Mouse (Mus musculus): ENCODE data around the gene St6galnac4. TPM values are rescaled to one million over a fixed set of nuclear protein-coding genes. Genes with fewer than 3 reads are reported as not detected.

Gene St6galnac4
- polyA plus RNA-seq, 1 experiment from 2014 or later: 15.5 TPM

GRCm38 (mm10) chr2:32642813-32643212, 55.9 kb downstream of the St6galnac4 start:
- Histone ChIP-seq H3K4me2 (ENCODE audit: low read length) (no peak overlapping the region), H3K9ac (ENCODE audit: low read length) (no peak overlapping the region), H3K4me3 (ENCODE audit: low read depth, low read length) (no peak overlapping the region), H3K27ac (ENCODE audit: low read depth) (no peak overlapping the region), H3K27me3 (replicated peaks; ENCODE audit: control insufficient read depth, insufficient read depth, low read length) (no peaks in the 10 kb centered on the region), H3K4me1 (replicated peaks; ENCODE audit: control insufficient read depth, insufficient read depth, low read length) (peaks cover 19% of the 10 kb centered on the region), H3K9me3 (ENCODE audit: control insufficient read depth, low read length) (no peaks in the 10 kb centered on the region), H3K36me3 (ENCODE audit: control insufficient read depth, insufficient read depth, low read length) (no peaks in the 10 kb centered on the region)
- ATAC-seq (replicated peaks; ENCODE audit: low FRiP score, low TSS enrichment, low read depth) (no peak), DNase-seq (ENCODE audit: low spot score) (no peak)
- WGBS: 64% methylated on average over 7 of the region's 7 CpGs

- ATAC-seq (replicated peaks; ENCODE audit: low FRiP score, low TSS enrichment, low read depth) (no peak), DNase-seq (ENCODE audit: low spot score) (no peak)
- Histone ChIP-seq H3K27me3 (replicated peaks; ENCODE audit: control insufficient read depth, insufficient read depth, low read length) (no peaks in the 10 kb centered on the region), H3K4me1 (replicated peaks; ENCODE audit: control insufficient read depth, insufficient read depth, low read length) (peaks cover 14% of the 10 kb centered on the region), H3K4me2 (ENCODE audit: low read length) (no peak overlapping the region), H3K4me3 (ENCODE audit: low read depth, low read length) (no peak overlapping the region), H3K9me3 (ENCODE audit: control insufficient read depth, low read length) (no peaks in the 10 kb centered on the region), H3K27ac (ENCODE audit: low read depth) (no peak overlapping the region), H3K9ac (ENCODE audit: low read length) (no peak overlapping the region), H3K36me3 (ENCODE audit: control insufficient read depth, insufficient read depth, low read length) (no peaks in the 10 kb centered on the region)
- WGBS: 65% methylated on average over 9 of the region's 9 CpGs
Observed at GRCm38 (mm10) chr2:32644083-32644482, 57.2 kb downstream of the St6galnac4 start.

DNA sequence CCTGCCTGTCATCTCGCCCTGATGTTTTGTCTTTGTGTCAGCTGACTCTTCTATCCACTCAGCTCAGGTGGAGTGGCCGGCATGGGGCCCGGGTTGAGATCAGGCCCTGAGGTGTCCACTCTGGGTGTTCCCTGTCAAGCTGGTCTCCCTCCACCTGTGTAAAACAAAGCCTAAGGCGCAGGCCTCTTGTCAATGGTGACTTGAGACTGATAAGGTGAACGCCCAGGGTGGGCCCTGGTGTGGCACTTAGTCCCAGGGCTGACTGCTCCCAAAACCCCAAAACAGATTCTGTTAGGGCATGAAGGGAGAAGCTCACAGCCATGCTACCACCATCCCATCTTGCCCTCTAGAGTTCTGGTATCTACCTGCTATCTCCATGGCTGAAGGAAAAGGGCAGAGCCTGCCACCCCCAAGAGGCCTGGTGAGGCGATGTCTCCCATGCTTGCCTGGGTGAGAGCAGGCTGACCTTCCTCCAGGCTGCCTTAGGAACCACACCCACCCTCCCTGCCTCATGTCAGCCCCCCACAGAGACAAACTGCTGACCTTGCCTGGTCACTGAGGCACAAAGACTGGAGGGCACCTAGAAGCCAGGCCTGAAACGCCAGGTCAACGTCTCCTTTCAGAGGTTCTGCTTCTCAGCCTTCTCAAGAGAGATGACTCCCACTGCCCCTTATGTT, 58.0 kb downstream of the St6galnac4 start:
- no peak overlapping the region for H3K4me2 ChIP-seq (ENCODE audit: low read length)
- no peak overlapping the region for H3K27ac ChIP-seq (ENCODE audit: low read depth)
- H3K36me3 ChIP-seq (ENCODE audit: control insufficient read depth, insufficient read depth, low read length): no peaks in the 10 kb centered on the region
- no peaks in the 10 kb centered on the region for H3K9me3 ChIP-seq (ENCODE audit: control insufficient read depth, low read length)
- 81% methylated on average over 8 of the region's 8 CpGs for WGBS
- ATAC-seq (replicated peaks; ENCODE audit: low FRiP score, low TSS enrichment, low read depth): no peak
- H3K4me1 ChIP-seq (replicated peaks; ENCODE audit: control insufficient read depth, insufficient read depth, low read length): peaks cover 14% of the 10 kb centered on the region
- H3K27me3 ChIP-seq (replicated peaks; ENCODE audit: control insufficient read depth, insufficient read depth, low read length): no peaks in the 10 kb centered on the region
- H3K9ac ChIP-seq (ENCODE audit: low read length): no peak overlapping the region
- H3K4me3 ChIP-seq (ENCODE audit: low read depth, low read length): no peak overlapping the region
- no peak for DNase-seq (ENCODE audit: low spot score)

DNA sequence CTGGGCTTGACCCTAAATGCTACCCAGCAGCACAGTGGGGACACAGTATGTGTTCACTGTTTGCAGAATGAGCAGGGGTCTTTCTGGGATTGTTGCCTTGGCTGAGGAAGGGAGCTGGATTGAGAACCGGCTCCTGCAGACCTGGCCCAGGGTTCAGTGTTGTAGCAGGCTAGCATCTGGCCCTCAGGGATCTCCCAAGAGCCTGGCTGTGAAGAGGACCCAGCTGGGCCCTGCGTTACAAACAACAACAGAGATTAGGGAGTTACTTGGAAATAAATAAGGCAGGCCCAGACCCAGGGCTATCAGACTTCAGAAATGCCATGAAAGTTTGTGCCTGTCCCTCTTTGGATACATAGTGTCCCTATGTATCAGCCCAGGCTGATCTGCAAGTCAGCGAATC, 58.8 kb downstream of the St6galnac4 start:
- WGBS: 75% methylated on average over 3 of the region's 3 CpGs
- H3K4me2 ChIP-seq (ENCODE audit: low read length): no peak overlapping the region
- H3K4me1 ChIP-seq (replicated peaks; ENCODE audit: control insufficient read depth, insufficient read depth, low read length): peaks cover 13% of the 10 kb centered on the region
- no peak; the same call in 1 of the 2 replicates for ATAC-seq (replicated peaks; ENCODE audit: low FRiP score, low TSS enrichment, low read depth)
- H3K4me3 ChIP-seq (ENCODE audit: low read depth, low read length): no peak overlapping the region
- no peak overlapping the region for H3K9ac ChIP-seq (ENCODE audit: low read length)
- DNase-seq (ENCODE audit: low spot score): no peak
- H3K27ac ChIP-seq (ENCODE audit: low read depth): no peak overlapping the region
- no peaks in the 10 kb centered on the region for H3K27me3 ChIP-seq (replicated peaks; ENCODE audit: control insufficient read depth, insufficient read depth, low read length)
- H3K9me3 ChIP-seq (ENCODE audit: control insufficient read depth, low read length): no peaks in the 10 kb centered on the region
- 0 out of 2 replicates have a peak, but pooled peaks cover 3% of the 10 kb centered on the region for H3K36me3 ChIP-seq (ENCODE audit: control insufficient read depth, insufficient read depth, low read length)

GRCm38 (mm10) chr2:32646379-32647056, 59.6 kb downstream of the St6galnac4 start, which contains the start of gene Eng:
Gene Eng (plus strand): TSS chr2:32646595.
- peak within 1 kb of the TSS; percentile 31 for H3K4me3 ChIP-seq (ENCODE audit: low read depth, low read length)
- H3K4me2 ChIP-seq (ENCODE audit: low read length): peak within 1 kb of the TSS; percentile 43
- H3K4me1 ChIP-seq (replicated peaks; ENCODE audit: control insufficient read depth, insufficient read depth, low read length): peaks cover 11% of the 10 kb centered on the region; the same call in 1 of the 2 replicates
- ATAC-seq (replicated peaks; ENCODE audit: low FRiP score, low TSS enrichment, low read depth): no peak
- H3K9ac ChIP-seq (ENCODE audit: low read length): peak within 1 kb of the TSS; percentile 42
- peak within 1 kb of the TSS; percentile 73; the same call in 1 of the 2 replicates for H3K27ac ChIP-seq (ENCODE audit: low read depth)
- H3K36me3 ChIP-seq (ENCODE audit: control insufficient read depth, insufficient read depth, low read length): 0 out of 2 replicates have a peak, but pooled peaks cover 3% of the 10 kb centered on the region
- 57% methylated on average over 31 of the region's 31 CpGs for WGBS
- no peaks in the 10 kb centered on the region for H3K9me3 ChIP-seq (ENCODE audit: control insufficient read depth, low read length)
- no peak for DNase-seq (ENCODE audit: low spot score)
- H3K27me3 ChIP-seq (replicated peaks; ENCODE audit: control insufficient read depth, insufficient read depth, low read length): no peaks in the 10 kb centered on the region

GRCm38 (mm10) chr2:32647366-32647765, 60.5 kb downstream of the St6galnac4 start:
- no peak for ATAC-seq (replicated peaks; ENCODE audit: low FRiP score, low TSS enrichment, low read depth)
- H3K36me3 ChIP-seq (ENCODE audit: control insufficient read depth, insufficient read depth, low read length): 0 out of 2 replicates have a peak, but pooled peaks cover 3% of the 10 kb centered on the region
- H3K9ac ChIP-seq (ENCODE audit: low read length): no peak overlapping the region
- peak overlapping the region; percentile 43 for H3K4me2 ChIP-seq (ENCODE audit: low read length)
- no peak for DNase-seq (ENCODE audit: low spot score)
- peak overlapping the region; percentile 31 for H3K4me3 ChIP-seq (ENCODE audit: low read depth, low read length)
- no peak overlapping the region for H3K27ac ChIP-seq (ENCODE audit: low read depth)
- H3K9me3 ChIP-seq (ENCODE audit: control insufficient read depth, low read length): no peaks in the 10 kb centered on the region
- H3K27me3 ChIP-seq (replicated peaks; ENCODE audit: control insufficient read depth, insufficient read depth, low read length): no peaks in the 10 kb centered on the region
- WGBS: 81% methylated on average over 7 of the region's 7 CpGs
- H3K4me1 ChIP-seq (replicated peaks; ENCODE audit: control insufficient read depth, insufficient read depth, low read length): peaks cover 11% of the 10 kb centered on the region; the same call in 1 of the 2 replicates

Other genes starting within 250 kb of the St6galnac4 start
- gene Ciz1, start 234.8 kb upstream of the St6galnac4 start, polyA plus RNA-seq (2014; fragmentation: Nextera tagmentation; extraction: Ambion mirVana): 48.4 and 53.1 TPM in 2 replicates
- 22.7 TPM in 2 replicates for gene Dnm1, start 233.8 kb upstream of the St6galnac4 start, polyA plus RNA-seq (2014; fragmentation: Nextera tagmentation; extraction: Ambion mirVana)
- gene 1110008P14Rik, start 205.2 kb upstream of the St6galnac4 start, polyA plus RNA-seq (2014; fragmentation: Nextera tagmentation; extraction: Ambion mirVana): 35.7 and 36.8 TPM in 2 replicates
- 0.93 TPM in 1 of 2 replicates, not detected in the other for gene Lcn2, start 198.8 kb upstream of the St6galnac4 start, polyA plus RNA-seq (2014; fragmentation: Nextera tagmentation; extraction: Ambion mirVana)
- 36.4 and 37.0 TPM in 2 replicates for gene Ptges2, start 191.2 kb upstream of the St6galnac4 start, polyA plus RNA-seq (2014; fragmentation: Nextera tagmentation; extraction: Ambion mirVana)
- 5.8 and 6.0 TPM in 2 replicates for gene Naif1, start 136.6 kb upstream of the St6galnac4 start, polyA plus RNA-seq (2014; fragmentation: Nextera tagmentation; extraction: Ambion mirVana)
- 17.8 and 18.2 TPM in 2 replicates for gene Slc25a25, start 135.7 kb upstream of the St6galnac4 start, polyA plus RNA-seq (2014; fragmentation: Nextera tagmentation; extraction: Ambion mirVana)
- 10.3 and 11.4 TPM in 2 replicates for gene Fam102a, start 51.8 kb upstream of the St6galnac4 start, polyA plus RNA-seq (2014; fragmentation: Nextera tagmentation; extraction: Ambion mirVana)
- gene Dpm2, start 16.2 kb upstream of the St6galnac4 start, polyA plus RNA-seq (2014; fragmentation: Nextera tagmentation; extraction: Ambion mirVana): 118 and 121 TPM in 2 replicates
- gene Pip5kl1, start 12.3 kb upstream of the St6galnac4 start, polyA plus RNA-seq (2014; fragmentation: Nextera tagmentation; extraction: Ambion mirVana): 0.62 and 0.89 TPM in 2 replicates
- gene 9430097D07Rik, start 11.4 kb upstream of the St6galnac4 start, polyA plus RNA-seq (2014; fragmentation: Nextera tagmentation; extraction: Ambion mirVana): 0.15 and 0.35 TPM in 2 replicates
- 5.7 and 6.9 TPM in 2 replicates for gene St6galnac6, start 12.6 kb downstream of the St6galnac4 start, polyA plus RNA-seq (2014; fragmentation: Nextera tagmentation; extraction: Ambion mirVana)
- 22.8 and 24.6 TPM in 2 replicates for gene Ak1, start 34.7 kb downstream of the St6galnac4 start, polyA plus RNA-seq (2014; fragmentation: Nextera tagmentation; extraction: Ambion mirVana)
- 59.5 and 61.4 TPM in 2 replicates for gene Eng, start 59.5 kb downstream of the St6galnac4 start, polyA plus RNA-seq (2014; fragmentation: Nextera tagmentation; extraction: Ambion mirVana)
- gene Fpgs, start 117.0 kb downstream of the St6galnac4 start, polyA plus RNA-seq (2014; fragmentation: Nextera tagmentation; extraction: Ambion mirVana): 32.9 and 35.6 TPM in 2 replicates
- 83.8 and 85.2 TPM in 2 replicates for gene Cdk9, start 126.0 kb downstream of the St6galnac4 start, polyA plus RNA-seq (2014; fragmentation: Nextera tagmentation; extraction: Ambion mirVana)
- gene Sh2d3c, start 134.0 kb downstream of the St6galnac4 start, polyA plus RNA-seq (2014; fragmentation: Nextera tagmentation; extraction: Ambion mirVana): 32.5 and 32.7 TPM in 2 replicates
- 0.38 and 0.75 TPM in 2 replicates for gene 6330409D20Rik, start 153.9 kb downstream of the St6galnac4 start, polyA plus RNA-seq (2014; fragmentation: Nextera tagmentation; extraction: Ambion mirVana)
- gene Tor2a, start 170.1 kb downstream of the St6galnac4 start, polyA plus RNA-seq (2014; fragmentation: Nextera tagmentation; extraction: Ambion mirVana): 71.1 and 74.8 TPM in 2 replicates
- gene Ttc16, start 188.5 kb downstream of the St6galnac4 start, polyA plus RNA-seq (2014; fragmentation: Nextera tagmentation; extraction: Ambion mirVana): 0.13 and 0.20 TPM in 2 replicates
- 4.4 and 5.1 TPM in 2 replicates for gene Ptrh1, start 188.7 kb downstream of the St6galnac4 start, polyA plus RNA-seq (2014; fragmentation: Nextera tagmentation; extraction: Ambion mirVana)
- 0.31 and 0.65 TPM in 2 replicates for gene Cfap157, start 197.3 kb downstream of the St6galnac4 start, polyA plus RNA-seq (2014; fragmentation: Nextera tagmentation; extraction: Ambion mirVana)

Measured in intestine, embryonic 14.5 days (tissue).